Mouse (Mus musculus) c-Kit-positive CD71-positive TER-119-positive erythroid progenitor cells, embryonic 14.5 days (primary cell): ENCODE results near the gene Ankmy1.

Experiments used
- DNase-seq: peaks from one replicate; pipeline ENCODE4 v3.0.0-alpha.2; 2013; ENCODE audit warnings: low spot score

Gene Ankmy1

GRCm38 (mm10) chr1:92815756-92816294 lies 86.9 kb downstream of the Ankmy1 start:
- no peak for DNase-seq

GRCm38 (mm10) chr1:92815100-92815499 lies 87.6 kb downstream of the Ankmy1 start:
- DNase-seq, result no peak

- DNase-seq, result no peak
Observed at GRCm38 (mm10) chr1:92814319-92814718, 88.4 kb downstream of the Ankmy1 start.
